Mouse (Mus musculus) MEL (cell line): Measurements from ENCODE around the gene Myo1g.

Experiments used
- CHD2 ChIP-seq: IDR thresholded peaks from 2 replicates; pipeline ENCODE4 v1.6.1; 2011; ENCODE audit warnings: low read length, improper control_type of control experiment
- CTCF ChIP-seq, 3 experiments: IDR thresholded peaks in 2 of 3; conservative IDR thresholded peaks in 1 of 3; 2 replicates each; pipeline ENCODE4 v1.5.1; 2011 to 2012; ENCODE audit warnings: low read length in 3 of 3, low read depth in 2 of 3, mild to moderate bottlenecking in 2 of 3, improper control_type of control experiment in 1 of 3, inconsistent platforms in 1 of 3, mixed read lengths in 1 of 3, moderate library complexity in 1 of 3; ENCODE audit not compliant: control insufficient read depth in 1 of 3, insufficient read depth in 1 of 3, poor library complexity in 1 of 3, severe bottlenecking in 1 of 3
- HCFC1 ChIP-seq: IDR thresholded peaks from 2 replicates; pipeline ENCODE4 v1.6.1; 2012; ENCODE audit warnings: low read depth, mild to moderate bottlenecking, inconsistent platforms, low read length, improper control_type of control experiment, moderate library complexity
- MAZ ChIP-seq: IDR thresholded peaks from 2 replicates; pipeline ENCODE4 v1.6.1; 2012; ENCODE audit warnings: low read depth, mild to moderate bottlenecking, inconsistent platforms, low read length, improper control_type of control experiment
- MEF2A ChIP-seq: IDR thresholded peaks from 2 replicates; pipeline ENCODE4 v1.6.1; 2014; ENCODE audit warnings: low read depth, mild to moderate bottlenecking, inconsistent platforms, low read length, improper control_type of control experiment; ENCODE audit not compliant: poor library complexity, insufficient replicate concordance, severe bottlenecking; ENCODE audit errors: extremely low read depth
- MXI1 ChIP-seq: IDR thresholded peaks from 2 replicates; pipeline ENCODE4 v1.6.1; 2011; ENCODE audit warnings: mild to moderate bottlenecking, low read depth, low read length, improper control_type of control experiment
- MYC ChIP-seq: IDR thresholded peaks from 2 replicates; pipeline ENCODE4 v1.6.1; 2011; ENCODE audit warnings: low read depth, mild to moderate bottlenecking, low read length, improper control_type of control experiment, moderate library complexity
- POLR2A ChIP-seq, 2 experiments: IDR thresholded peaks; 2 replicates each; pipeline ENCODE4 v1.6.1; 2011 to 2012; ENCODE audit warnings: low read length in 2 of 2, mild to moderate bottlenecking in 2 of 2, control low read depth in 1 of 2, improper control_type of control experiment in 1 of 2, low read depth in 1 of 2, moderate library complexity in 1 of 2; ENCODE audit not compliant: control insufficient read depth in 1 of 2, insufficient read depth in 1 of 2, poor library complexity in 1 of 2
- POLR2AphosphoS2 ChIP-seq: IDR thresholded peaks from 2 replicates; pipeline ENCODE4 v1.6.1; 2011; ENCODE audit warnings: low read length, improper control_type of control experiment
- USF2 ChIP-seq, 2 experiments: IDR thresholded peaks; 2 replicates each; pipeline ENCODE4 v1.6.1; 2011 to 2012; ENCODE audit warnings: improper control_type of control experiment in 2 of 2, low read length in 2 of 2, borderline replicate concordance in 1 of 2, inconsistent platforms in 1 of 2, low read depth in 1 of 2, mild to moderate bottlenecking in 1 of 2; ENCODE audit not compliant: insufficient read depth in 1 of 2

DNA sequence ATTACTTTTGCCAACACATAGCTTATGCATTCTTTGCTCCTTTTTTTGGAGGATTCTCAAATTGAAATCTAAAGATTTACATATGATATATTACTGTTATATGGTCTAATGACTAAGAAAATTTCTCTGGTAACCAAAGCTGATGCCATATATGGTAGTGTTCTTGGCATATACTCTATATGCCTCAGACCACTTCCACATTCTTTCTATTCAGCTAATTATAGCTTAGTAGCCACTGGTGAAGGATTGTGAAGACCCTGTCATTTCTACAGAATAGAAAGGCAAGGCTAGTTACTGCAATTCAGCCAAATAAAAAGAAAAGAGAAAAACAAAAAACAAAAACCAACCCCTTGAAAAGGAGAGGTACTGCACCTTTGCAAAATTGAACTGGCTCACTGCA, 48.7 kb downstream of the Myo1g start:
- TF ChIP-seq POLR2A (IDR thresholded peaks at IDR 0.05; ENCODE audit: control insufficient read depth in 1 of 2, insufficient read depth in 1 of 2, low read depth in 1 of 2, low read length in 2 of 2, poor library complexity in 1 of 2) = no peak
- TF ChIP-seq POLR2AphosphoS2 = no peak
- TF ChIP-seq USF2 (IDR thresholded peaks at IDR 0.05; ENCODE audit: borderline replicate concordance in 1 of 2, insufficient read depth in 1 of 2, low read depth in 1 of 2, low read length in 2 of 2) = no peak
- TF ChIP-seq MYC = no peak
- no peak for TF ChIP-seq HCFC1
- no peak for TF ChIP-seq CTCF (IDR thresholded peaks at IDR 0.05 in 2 of 3, conservative IDR thresholded peaks at IDR 0.05 in 1 of 3; ENCODE audit: control insufficient read depth in 1 of 3, insufficient read depth in 1 of 3, low read depth in 2 of 3, low read length in 3 of 3, poor library complexity in 1 of 3, severe bottlenecking in 1 of 3)
- no peak for TF ChIP-seq MEF2A
- TF ChIP-seq MAZ = no peak
- TF ChIP-seq MXI1 = 0 out of 2 replicates have a peak, but pooled peaks have one; percentile 31
- no peak for TF ChIP-seq CHD2
